Mouse (Mus musculus): ENCODE data around the gene Nek6.

- TF ChIP-seq POLR2A (IDR thresholded peaks at IDR 0.05; ENCODE audit: borderline replicate concordance, extremely low read depth, low read depth, low read length) (no peak), CTCF (IDR thresholded peaks at IDR 0.05; ENCODE audit: insufficient read depth, low read length) (no peak)
Observed at GRCm38 (mm10) chr2:38471745-38472144, 39.7 kb upstream of the Nek6 start.
